Comparison of ENCODE assay signal across 14 mouse cellular contexts in genomic region chr10:37129652-37130051, GRCm38 (mm10).
"Had no signal": no experiment of that assay in that cellular context is flagged by ENCODE, and none has a peak within 500 bp of the region (broad histone marks: within the 10 kb centered on the region; RNA-seq: fewer than 3 reads in every experiment).

No protein-coding gene starts in this region.

- H3K9me3 ChIP-seq: neural tube, embryonic 15.5 days; stomach, embryonic 15.5 days had no signal

- H3K4me3 ChIP-seq: neural tube, embryonic 15.5 days; stomach, embryonic 15.5 days had no signal

- H3K27ac ChIP-seq: neural tube, embryonic 15.5 days; stomach, embryonic 15.5 days; stomach, postnatal 0 days had no signal

- H3K27me3 ChIP-seq: neural tube, embryonic 15.5 days; stomach, embryonic 15.5 days had no signal

- H3K4me2 ChIP-seq: neural tube, embryonic 15.5 days; stomach, embryonic 15.5 days had no signal

- H3K36me3 ChIP-seq: stomach, embryonic 15.5 days had no signal

- H3K9ac ChIP-seq: neural tube, embryonic 15.5 days; stomach, embryonic 15.5 days had no signal

- H3K4me1 ChIP-seq: stomach, embryonic 15.5 days had no signal

- DNase-seq: right cerebral cortex, adult 18-20 months; right cerebral cortex, postnatal 14 days; right cerebral cortex, postnatal 25 days; right cerebral cortex, postnatal 4 days; spleen, adult 18-20 months; thymus, adult 18-20 months; thymus, adult 2 months; thymus, postnatal 14 days; thymus, postnatal 25 days; thymus, postnatal 36 days; thymus, postnatal 4 days had no signal
